Mouse (Mus musculus) stomach, embryonic 16.5 days (tissue): ENCODE measurements around the gene Pex11a. TPM values are rescaled to one million over a fixed set of nuclear protein-coding genes. Genes with fewer than 3 reads are reported as not detected.
A peak's percentile ranks its signal among the peaks of the same experiment; 100 is the strongest.

ENCODE experiments used
- ATAC-seq: fragments of 200-750 bp; cut with Nextera tagmentation; 2 replicates; pipeline ENCODE4 v1.8.0; 2017; ENCODE audit warnings: moderate number of reproducible peaks, moderate TSS enrichment; ENCODE audit not compliant: insufficient read depth, low FRiP score
- H3K27ac ChIP-seq: fragments of 300-500 bp; sonication (generic); 2 replicates; pipeline ENCODE4 v1.5.1; 2014; ENCODE audit warnings: low read length
- H3K27me3 ChIP-seq: fragments of 300-500 bp; sonication (generic); 2 replicates; pipeline ENCODE4 v1.6.1; 2014; ENCODE audit warnings: low read length, control low read depth, mixed read lengths; ENCODE audit not compliant: control insufficient read depth, insufficient read depth
- H3K36me3 ChIP-seq: fragments of 300-500 bp; sonication (generic); 2 replicates; pipeline ENCODE4 v1.6.1; 2014; ENCODE audit warnings: low read length; ENCODE audit not compliant: control insufficient read depth, insufficient read depth
- H3K4me1 ChIP-seq: fragments of 300-500 bp; sonication (generic); 2 replicates; pipeline ENCODE4 v1.6.1; 2014; ENCODE audit warnings: low read length, control low read depth, mixed read lengths; ENCODE audit not compliant: control insufficient read depth, insufficient read depth
- H3K4me2 ChIP-seq: fragments of 300-500 bp; sonication (generic); 2 replicates; pipeline ENCODE4 v1.6.1; 2014; ENCODE audit warnings: low read depth, low read length, mixed read lengths
- H3K4me3 ChIP-seq: fragments of 300-500 bp; sonication (generic); replicated peaks from 2 replicates; pipeline ENCODE4 v1.5.1; 2014; ENCODE audit warnings: mild to moderate bottlenecking, low read length
- H3K9ac ChIP-seq: fragments of 300-500 bp; sonication (generic); 2 replicates; pipeline ENCODE4 v1.6.1; 2014; ENCODE audit warnings: low read length
- H3K9me3 ChIP-seq: fragments of 300-500 bp; sonication (generic); replicated peaks from 2 replicates; pipeline ENCODE4 v1.6.1; 2016; ENCODE audit warnings: low read length, control low read depth; ENCODE audit not compliant: control insufficient read depth
- WGBS: fragments of 180-500 bp; shearing (Covaris S2); extraction: QIAGEN DNeasy Blood & Tissue Kit; methylation state at CpG from one replicate; pipeline ENCODE4 v1.1.7; 2014; 5-methylcytosine and 5-hydroxymethylcytosine counted together
- polyA plus RNA-seq: library from polyadenylated mRNA; unstranded; fragments of >200 nt; fragmentation: Nextera tagmentation; extraction: Ambion mirVana; gene quantifications from 2 replicates; pipeline ENCODE4 v1.2.1, GENCODE M21; 2015

Pex11a gene
- polyA plus RNA-seq, 1 experiment from 2014 or later: 11.9 TPM

GRCm38 (mm10) chr7:79744051-79744450, 1.1 kb upstream of the Pex11a start:
- Histone ChIP-seq H3K9ac (no peak overlapping the region), H3K27me3 (no peaks in the 10 kb centered on the region), H3K4me2 (no peak overlapping the region), H3K4me3 (no peak overlapping the region), H3K27ac (no peak overlapping the region), H3K4me1 (peaks cover 5% of the 10 kb centered on the region), H3K9me3 (no peaks in the 10 kb centered on the region), H3K36me3 (no peaks in the 10 kb centered on the region)
- WGBS: 85% methylated on average over 9 of the region's 9 CpGs
- ATAC-seq: no peak

DNA sequence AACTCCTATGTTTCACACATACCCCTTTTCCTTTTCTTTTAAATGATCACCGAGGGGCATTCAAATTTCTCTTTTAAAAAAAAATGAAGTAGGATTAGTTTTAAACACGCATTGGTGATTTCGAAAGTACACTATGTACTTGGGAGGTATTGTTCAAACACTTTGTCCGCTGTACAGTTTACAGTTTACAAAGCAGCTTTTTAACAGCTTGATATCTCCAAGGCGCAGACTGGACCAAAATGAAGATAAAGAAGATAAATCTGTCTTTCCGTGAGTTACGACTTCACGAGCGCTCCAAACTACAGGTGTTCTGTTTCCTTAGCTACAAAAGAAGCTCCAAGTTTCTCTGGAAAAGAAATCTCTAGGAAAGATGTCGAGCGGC, 663 bp downstream of the Pex11a start:
- peak overlapping the region; percentile 95 for H3K4me2 ChIP-seq
- ATAC-seq: no peak
- H3K9me3 ChIP-seq: no peaks in the 10 kb centered on the region
- WGBS: 13% methylated on average over 11 of the region's 11 CpGs
- H3K4me1 ChIP-seq: peaks cover 5% of the 10 kb centered on the region
- peaks cover 5% of the 10 kb centered on the region; the same call in 1 of the 2 replicates for H3K36me3 ChIP-seq
- H3K27me3 ChIP-seq: no peaks in the 10 kb centered on the region
- H3K27ac ChIP-seq: no peak overlapping the region
- peak overlapping the region; percentile 83 for H3K4me3 ChIP-seq
- peak overlapping the region; percentile 80 for H3K9ac ChIP-seq

GRCm38 (mm10) chr7:79740279-79740678, 2.7 kb downstream of the Pex11a start:
- H3K9me3 ChIP-seq: no peaks in the 10 kb centered on the region
- H3K27me3 ChIP-seq: no peaks in the 10 kb centered on the region
- H3K4me2 ChIP-seq: no peak overlapping the region
- H3K36me3 ChIP-seq: peaks cover 7% of the 10 kb centered on the region; the same call in 1 of the 2 replicates
- WGBS: 82% methylated on average over 4 of the region's 4 CpGs
- no peak overlapping the region for H3K9ac ChIP-seq
- H3K4me1 ChIP-seq: peaks cover 5% of the 10 kb centered on the region
- H3K27ac ChIP-seq: no peak overlapping the region
- no peak for ATAC-seq
- H3K4me3 ChIP-seq: no peak overlapping the region

DNA sequence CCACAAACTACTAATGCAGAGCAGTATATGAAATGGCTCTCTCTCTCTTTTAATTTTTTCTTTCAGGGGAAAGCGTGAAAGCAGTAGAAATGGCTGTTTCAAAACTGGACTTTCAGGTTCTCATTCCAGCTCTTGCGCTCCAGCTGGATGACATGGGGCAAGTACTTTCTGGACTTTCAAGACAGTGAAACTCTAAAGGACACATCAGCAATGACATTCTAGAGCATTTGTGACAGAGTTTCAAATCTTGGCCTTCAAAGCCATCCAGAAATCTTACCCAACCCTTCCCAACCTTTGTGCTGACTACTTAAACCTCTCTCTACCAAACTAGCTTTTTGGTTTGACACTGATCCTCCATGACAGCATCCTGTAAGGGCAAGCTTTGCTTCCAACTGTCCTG, 4.0 kb downstream of the Pex11a start:
- H3K4me3 ChIP-seq: no peak overlapping the region
- peaks cover 5% of the 10 kb centered on the region for H3K4me1 ChIP-seq
- 74% methylated on average over 2 of the region's 2 CpGs for WGBS
- no peak overlapping the region for H3K9ac ChIP-seq
- no peaks in the 10 kb centered on the region for H3K27me3 ChIP-seq
- no peak overlapping the region for H3K4me2 ChIP-seq
- ATAC-seq: no peak
- no peak overlapping the region for H3K27ac ChIP-seq
- no peaks in the 10 kb centered on the region for H3K9me3 ChIP-seq
- H3K36me3 ChIP-seq: peaks cover 7% of the 10 kb centered on the region; the same call in 1 of the 2 replicates

DNA sequence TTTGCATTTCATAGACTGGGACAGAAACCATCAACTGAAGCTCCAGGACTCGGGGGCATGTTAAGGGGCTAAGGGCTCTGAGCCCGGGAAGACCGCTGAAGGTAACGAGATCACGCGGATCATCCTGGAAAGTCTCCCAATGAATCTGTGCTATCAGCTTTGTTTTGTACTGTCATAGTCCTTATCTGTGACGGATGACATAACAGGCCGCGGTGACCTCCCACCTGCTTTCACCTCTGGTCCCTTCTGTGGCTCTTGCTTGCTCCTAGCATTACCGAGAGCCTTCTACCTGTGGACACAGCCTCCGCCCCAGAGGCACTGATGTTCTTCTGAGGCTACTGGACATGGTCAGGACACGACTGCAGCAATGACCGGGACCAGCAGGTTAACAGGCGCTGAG, 6.4 kb downstream of the Pex11a start:
- Histone ChIP-seq H3K36me3 (peaks cover 7% of the 10 kb centered on the region; the same call in 1 of the 2 replicates), H3K27me3 (no peaks in the 10 kb centered on the region)
- 75% methylated on average over 14 of the region's 14 CpGs for WGBS

DNA sequence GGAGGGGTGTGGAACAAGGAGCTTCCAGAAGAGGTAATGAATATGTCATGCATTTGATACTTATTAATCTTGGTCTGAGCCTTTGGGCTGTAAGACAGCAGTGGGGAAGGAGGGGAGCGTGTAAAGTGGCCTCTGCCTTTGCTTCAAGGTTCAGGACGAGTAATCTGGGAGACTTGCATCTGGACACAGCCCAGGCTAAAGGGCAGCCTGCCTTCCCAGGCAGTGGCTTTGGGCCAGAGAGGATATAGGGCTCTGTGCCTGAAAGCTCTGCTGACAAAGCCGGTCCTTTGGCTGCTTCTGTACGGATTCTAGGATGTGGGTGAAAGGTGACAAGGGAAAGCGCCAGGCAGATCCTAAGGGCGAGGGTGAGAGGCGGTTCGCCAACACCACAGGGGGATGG, 8.4 kb downstream of the Pex11a start:
- no peaks in the 10 kb centered on the region for H3K27me3 ChIP-seq
- no peak overlapping the region for H3K9ac ChIP-seq
- no peaks in the 10 kb centered on the region for H3K9me3 ChIP-seq
- no peak overlapping the region for H3K4me2 ChIP-seq
- no peak overlapping the region for H3K27ac ChIP-seq
- no peaks in the 10 kb centered on the region for H3K4me1 ChIP-seq
- H3K4me3 ChIP-seq: no peak overlapping the region
- 70% methylated on average over 8 of the region's 8 CpGs for WGBS
- peaks cover 7% of the 10 kb centered on the region; the same call in 1 of the 2 replicates for H3K36me3 ChIP-seq
- ATAC-seq: no peak

More for the DNA sequence above, 6.4 kb downstream of the Pex11a start:
- no peaks in the 10 kb centered on the region for H3K9me3 ChIP-seq
- no peak overlapping the region for H3K4me2 ChIP-seq
- no peak overlapping the region for H3K27ac ChIP-seq
- ATAC-seq: no peak
- no peak overlapping the region for H3K4me3 ChIP-seq
- no peak overlapping the region for H3K9ac ChIP-seq
- no peaks in the 10 kb centered on the region for H3K4me1 ChIP-seq

GRCm38 (mm10) chr7:79732622-79733021, 10.3 kb downstream of the Pex11a start, which contains the start of gene Plin1:
TSS of gene Plin1 (minus strand) at chr7:79732903.
- Histone ChIP-seq H3K27ac (no peak within 1 kb of the TSS), H3K27me3 (no peaks in the 10 kb centered on the region), H3K4me2 (no peak within 1 kb of the TSS), H3K4me1 (no peaks in the 10 kb centered on the region), H3K4me3 (no peak within 1 kb of the TSS), H3K9ac (no peak within 1 kb of the TSS), H3K36me3 (peaks cover 5% of the 10 kb centered on the region; the same call in 1 of the 2 replicates), H3K9me3 (no peaks in the 10 kb centered on the region)
- ATAC-seq: no peak
- WGBS: 52% methylated on average over 4 of the region's 4 CpGs

- Histone ChIP-seq H3K4me2 (no peak overlapping the region), H3K9me3 (no peaks in the 10 kb centered on the region), H3K4me3 (no peak overlapping the region), H3K36me3 (no peaks in the 10 kb centered on the region), H3K4me1 (no peaks in the 10 kb centered on the region), H3K9ac (no peak overlapping the region), H3K27me3 (no peaks in the 10 kb centered on the region), H3K27ac (no peak overlapping the region)
- 76% methylated on average over 13 of the region's 13 CpGs for WGBS
- ATAC-seq: no peak
These were observed 11.5 kb downstream of the Pex11a start for GRCm38 (mm10) chr7:79731438-79731837.

- 61% methylated on average over 11 of the region's 11 CpGs for WGBS
- ATAC-seq: no peak
- no peaks in the 10 kb centered on the region for H3K4me1 ChIP-seq
These were observed 13.1 kb downstream of the Pex11a start for GRCm38 (mm10) chr7:79729743-79730370.

More at GRCm38 (mm10) chr7:79729743-79730370, 13.1 kb downstream of the Pex11a start:
- Histone ChIP-seq H3K36me3 (no peaks in the 10 kb centered on the region), H3K9ac (no peak overlapping the region), H3K4me3 (no peak overlapping the region), H3K4me2 (no peak overlapping the region), H3K27ac (no peak overlapping the region), H3K27me3 (no peaks in the 10 kb centered on the region), H3K9me3 (no peaks in the 10 kb centered on the region)
